Mouse (Mus musculus): ENCODE data around the gene Fbxl17. TPM values are rescaled to one million over a fixed set of nuclear protein-coding genes. Genes with fewer than 3 reads are reported as not detected.

Gene Fbxl17
- total and polyA plus RNA-seq, 2 experiments from 2014 or later = 11.4 to 26.3 TPM

DNA sequence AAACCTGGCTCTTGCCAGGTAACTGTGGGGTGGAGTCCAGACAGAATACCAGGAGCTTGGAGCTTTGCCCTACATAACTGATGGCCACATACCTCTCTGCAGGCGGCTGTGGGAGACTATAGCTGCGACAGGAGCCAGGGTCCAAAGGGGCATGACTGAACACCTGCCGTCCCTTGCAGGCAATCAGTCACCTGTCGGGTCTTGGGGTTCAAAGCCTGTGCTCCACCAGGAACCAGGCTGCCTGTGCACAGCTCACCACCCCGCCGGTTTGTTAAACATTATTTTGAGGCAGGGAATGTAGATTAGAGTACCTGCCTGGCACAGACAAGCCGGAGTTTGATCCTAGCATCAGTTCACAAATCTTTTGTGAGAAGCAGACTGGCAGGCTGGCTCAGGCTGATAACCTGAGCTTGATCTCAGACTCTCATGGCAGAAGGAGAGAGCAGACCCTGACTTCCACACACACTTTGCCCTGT, 253.6 kb downstream of the Fbxl17 start:
- WGBS = 76% methylated on average over 7 of the region's 7 CpGs

DNA sequence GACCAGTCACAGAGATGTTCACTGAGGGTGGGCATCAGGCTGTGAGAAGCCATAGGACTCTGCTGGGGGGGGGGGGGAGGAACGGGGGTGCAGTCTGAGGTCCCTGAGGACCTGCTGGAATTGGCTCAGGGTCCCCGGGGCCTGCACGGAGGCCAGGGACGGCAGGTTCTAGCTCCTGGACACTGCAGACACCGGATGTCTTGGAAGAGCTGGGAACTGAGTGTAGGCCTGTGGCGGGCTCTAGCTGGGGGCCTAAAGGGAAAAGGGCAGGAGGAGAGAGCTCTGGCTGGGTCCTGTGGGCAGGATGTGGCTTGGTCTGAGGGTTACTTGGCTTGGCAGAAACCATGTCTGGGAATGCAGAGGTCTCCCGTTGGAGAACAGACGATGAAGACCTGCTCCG, 254.3 kb downstream of the Fbxl17 start:
- no peaks in the 10 kb centered on the region for H3K27me3 ChIP-seq (ENCODE audit: control insufficient read depth, insufficient read depth, low read length)
- no peak for ATAC-seq (ENCODE audit: insufficient read depth, low read depth)
- no peak overlapping the region for H3K9ac ChIP-seq (replicated peaks; ENCODE audit: low read depth, low read length)
- DNase-seq (ENCODE audit: low spot score) = no peak
- no peaks in the 10 kb centered on the region for H3K36me3 ChIP-seq (replicated peaks; ENCODE audit: control insufficient read depth, insufficient read depth, low read length)
- H3K4me1 ChIP-seq (ENCODE audit: control insufficient read depth, insufficient read depth) = no peaks in the 10 kb centered on the region
- no peak overlapping the region for H3K4me3 ChIP-seq (ENCODE audit: low read depth, low read length)
- no peak overlapping the region for H3K27ac ChIP-seq (ENCODE audit: low read depth)
- 94% methylated on average over 8 of the region's 9 CpGs for WGBS
- no peak overlapping the region for H3K4me2 ChIP-seq (ENCODE audit: low read depth, low read length)
- TF ChIP-seq EP300 (IDR thresholded peaks at IDR 0.05; ENCODE audit: low read depth) (no peak), CTCF (IDR thresholded peaks at IDR 0.05; ENCODE audit: low read depth) (no peak)
- H3K9me3 ChIP-seq (replicated peaks; ENCODE audit: control insufficient read depth, low read length) = 0 out of 2 replicates have a peak, but pooled peaks cover 2% of the 10 kb centered on the region

More for the DNA sequence above, 253.6 kb downstream of the Fbxl17 start:
- Histone ChIP-seq H3K4me2 (ENCODE audit: low read depth, low read length) (no peak overlapping the region), H3K4me3 (ENCODE audit: low read depth, low read length) (no peak overlapping the region), H3K27ac (ENCODE audit: low read depth) (no peak overlapping the region), H3K4me1 (ENCODE audit: control insufficient read depth, insufficient read depth) (no peaks in the 10 kb centered on the region), H3K9ac (replicated peaks; ENCODE audit: low read depth, low read length) (no peak overlapping the region), H3K36me3 (replicated peaks; ENCODE audit: control insufficient read depth, insufficient read depth, low read length) (no peaks in the 10 kb centered on the region), H3K27me3 (ENCODE audit: control insufficient read depth, insufficient read depth, low read length) (no peaks in the 10 kb centered on the region), H3K9me3 (replicated peaks; ENCODE audit: control insufficient read depth, low read length) (0 out of 2 replicates have a peak, but pooled peaks cover 2% of the 10 kb centered on the region)
- no peak for TF ChIP-seq EP300 (IDR thresholded peaks at IDR 0.05; ENCODE audit: low read depth)
- no peak for TF ChIP-seq CTCF (IDR thresholded peaks at IDR 0.05; ENCODE audit: low read depth)
- ATAC-seq (ENCODE audit: insufficient read depth, low read depth) (no peak), DNase-seq (ENCODE audit: low spot score) (no peak)

DNA sequence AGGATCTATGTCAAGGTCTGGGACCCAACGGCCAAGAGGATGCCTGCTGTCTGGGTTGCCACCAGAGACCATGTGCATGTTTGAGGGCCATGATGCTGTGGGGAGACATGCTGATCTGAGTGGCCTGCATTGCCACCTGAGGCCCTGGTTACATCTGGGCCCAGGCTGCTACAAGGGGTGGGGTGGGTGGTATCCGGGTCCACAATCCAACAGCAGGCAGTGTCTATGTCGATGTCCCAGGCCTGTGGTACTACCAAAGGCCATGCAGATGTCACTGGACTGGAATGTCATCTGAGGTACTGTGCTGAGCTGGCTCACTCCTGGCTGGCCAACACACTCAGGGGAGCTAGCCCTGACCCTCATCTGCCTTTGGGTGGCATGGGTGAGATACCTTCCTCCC, 257.1 kb downstream of the Fbxl17 start:
- H3K4me2 ChIP-seq (ENCODE audit: low read depth, low read length) = no peak overlapping the region
- 0 out of 2 replicates have a peak, but pooled peaks cover 3% of the 10 kb centered on the region for H3K4me1 ChIP-seq (ENCODE audit: control insufficient read depth, insufficient read depth)
- DNase-seq (ENCODE audit: low spot score) (no peak), ATAC-seq (ENCODE audit: insufficient read depth, low read depth) (no peak)
- H3K27ac ChIP-seq (ENCODE audit: low read depth) = no peak overlapping the region
- H3K27me3 ChIP-seq (ENCODE audit: control insufficient read depth, insufficient read depth, low read length) = no peaks in the 10 kb centered on the region
- no peak overlapping the region for H3K9ac ChIP-seq (replicated peaks; ENCODE audit: low read depth, low read length)
- 97% methylated on average over 3 of the region's 3 CpGs for WGBS
- H3K4me3 ChIP-seq (ENCODE audit: low read depth, low read length) = no peak overlapping the region
- H3K9me3 ChIP-seq (replicated peaks; ENCODE audit: control insufficient read depth, low read length) = 0 out of 2 replicates have a peak, but pooled peaks cover 2% of the 10 kb centered on the region
- no peak for TF ChIP-seq CTCF (IDR thresholded peaks at IDR 0.05; ENCODE audit: low read depth)
- TF ChIP-seq EP300 (IDR thresholded peaks at IDR 0.05; ENCODE audit: low read depth) = no peak
- H3K36me3 ChIP-seq (replicated peaks; ENCODE audit: control insufficient read depth, insufficient read depth, low read length) = no peaks in the 10 kb centered on the region

DNA sequence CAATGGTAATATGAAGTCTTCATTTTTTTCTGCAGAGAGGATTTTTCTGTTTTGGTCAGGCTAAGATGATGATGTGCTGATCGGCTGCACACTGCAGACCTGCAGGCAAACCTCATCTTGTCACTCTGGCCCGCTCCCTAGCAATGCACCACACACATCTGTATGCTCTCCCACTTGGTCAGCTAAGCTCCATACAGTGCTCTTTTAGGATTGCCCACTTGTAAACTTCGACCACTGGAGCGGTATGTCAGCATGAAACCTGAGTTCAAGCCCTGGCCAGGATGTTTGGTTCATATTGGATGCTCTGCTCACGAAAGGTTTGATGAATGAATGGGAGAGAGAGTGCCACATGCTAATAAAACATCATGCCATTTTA, 259.1 kb downstream of the Fbxl17 start:
- TF ChIP-seq EP300 (IDR thresholded peaks at IDR 0.05; ENCODE audit: low read depth) (no peak), CTCF (IDR thresholded peaks at IDR 0.05; ENCODE audit: low read depth) (no peak)
- no peak overlapping the region for H3K27ac ChIP-seq (ENCODE audit: low read depth)
- 88% methylated on average over 5 of the region's 5 CpGs for WGBS
- H3K9ac ChIP-seq (replicated peaks; ENCODE audit: low read depth, low read length) = no peak overlapping the region
- H3K9me3 ChIP-seq (replicated peaks; ENCODE audit: control insufficient read depth, low read length) = 0 out of 2 replicates have a peak, but pooled peaks cover 2% of the 10 kb centered on the region
- no peak overlapping the region for H3K4me2 ChIP-seq (ENCODE audit: low read depth, low read length)
- H3K4me3 ChIP-seq (ENCODE audit: low read depth, low read length) = no peak overlapping the region
- no peak for ATAC-seq (ENCODE audit: insufficient read depth, low read depth)
- H3K27me3 ChIP-seq (ENCODE audit: control insufficient read depth, insufficient read depth, low read length) = no peaks in the 10 kb centered on the region
- no peak for DNase-seq (ENCODE audit: low spot score)
- no peaks in the 10 kb centered on the region for H3K36me3 ChIP-seq (replicated peaks; ENCODE audit: control insufficient read depth, insufficient read depth, low read length)
- H3K4me1 ChIP-seq (ENCODE audit: control insufficient read depth, insufficient read depth) = 0 out of 2 replicates have a peak, but pooled peaks cover 3% of the 10 kb centered on the region

DNA sequence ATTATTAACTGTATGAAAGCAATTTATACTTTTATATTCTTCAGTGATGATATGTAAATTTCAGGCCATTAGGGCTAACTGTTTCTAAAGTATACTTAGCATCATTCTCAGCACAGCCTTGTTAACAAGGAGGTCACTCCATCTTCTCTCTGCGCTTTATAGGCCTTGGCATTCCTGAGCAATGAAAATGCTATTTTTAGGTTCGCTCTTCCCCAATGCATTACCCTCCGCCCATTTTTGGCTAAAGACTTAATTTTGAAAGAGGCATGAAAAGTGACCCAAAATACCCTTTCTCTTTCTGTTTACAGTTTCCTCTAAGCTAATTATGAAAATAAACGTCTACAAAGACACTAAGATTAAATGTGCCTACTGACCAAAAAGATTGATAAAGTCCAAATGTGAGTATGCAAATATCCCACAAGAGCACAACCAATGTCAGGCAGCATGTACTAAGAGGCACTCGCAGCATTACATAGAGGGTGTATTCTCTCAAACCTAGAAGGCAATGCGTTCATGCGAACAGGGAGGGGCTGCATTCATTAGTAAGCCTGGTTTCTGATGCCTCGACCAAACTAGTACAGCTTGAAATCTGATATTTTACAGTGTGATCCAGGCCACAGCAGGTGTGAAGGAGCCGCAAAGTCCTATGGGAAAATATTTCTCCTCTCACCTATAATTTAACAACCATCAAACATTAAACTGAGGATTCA, 259.6 kb downstream of the Fbxl17 start:
- WGBS = 36% methylated on average over 9 of the region's 9 CpGs
- TF ChIP-seq CTCF (IDR thresholded peaks at IDR 0.05; ENCODE audit: low read depth) (no peak), EP300 (IDR thresholded peaks at IDR 0.05; ENCODE audit: low read depth) (no peak)

More for the DNA sequence above, 259.6 kb downstream of the Fbxl17 start:
- ATAC-seq (ENCODE audit: insufficient read depth, low read depth) = no peak
- Histone ChIP-seq H3K4me1 (ENCODE audit: control insufficient read depth, insufficient read depth) (0 out of 2 replicates have a peak, but pooled peaks cover 3% of the 10 kb centered on the region), H3K9me3 (replicated peaks; ENCODE audit: control insufficient read depth, low read length) (0 out of 2 replicates have a peak, but pooled peaks cover 2% of the 10 kb centered on the region), H3K27ac (ENCODE audit: low read depth) (no peak overlapping the region), H3K4me3 (ENCODE audit: low read depth, low read length) (no peak overlapping the region), H3K27me3 (ENCODE audit: control insufficient read depth, insufficient read depth, low read length) (no peaks in the 10 kb centered on the region), H3K36me3 (replicated peaks; ENCODE audit: control insufficient read depth, insufficient read depth, low read length) (no peaks in the 10 kb centered on the region), H3K9ac (replicated peaks; ENCODE audit: low read depth, low read length) (no peak overlapping the region), H3K4me2 (ENCODE audit: low read depth, low read length) (no peak overlapping the region)
- peak; percentile 41 for DNase-seq (ENCODE audit: low spot score)
